Mouse (Mus musculus) MEL (cell line): ENCODE data around the gene Acin1. TPM values are rescaled to one million over a fixed set of nuclear protein-coding genes. Genes with fewer than 3 reads are reported as not detected.

Source experiments
- DNase-seq: peaks from one replicate; pipeline ENCODE4 v3.0.0; 2011; ENCODE audit warnings: low read depth, low spot score
- H3K27ac ChIP-seq: 2 replicates; pipeline ENCODE4 v1.5.1; 2012; ENCODE audit warnings: low read depth, mild to moderate bottlenecking, control low read depth, low read length, moderate library complexity; ENCODE audit not compliant: control insufficient read depth
- H3K27me3 ChIP-seq, 2 experiments: fragments of 150-350 bp in 1 of 2; sonication (generic) in 1 of 2; 2 replicates each; pipeline ENCODE4 v1.6.1; 2012; ENCODE audit warnings: low read length in 2 of 2, mild to moderate bottlenecking in 2 of 2, improper control_type of control experiment in 1 of 2, moderate library complexity in 1 of 2; ENCODE audit not compliant: insufficient read depth in 2 of 2, control insufficient read depth in 1 of 2
- H3K36me3 ChIP-seq, 2 experiments: 2 replicates each; pipeline ENCODE4 v1.6.1; 2012 to 2014; ENCODE audit warnings: low read length in 2 of 2, improper control_type of control experiment in 1 of 2, inconsistent platforms in 1 of 2, mild to moderate bottlenecking in 1 of 2; ENCODE audit not compliant: insufficient read depth in 2 of 2, control insufficient read depth in 1 of 2
- H3K4me1 ChIP-seq, 2 experiments: fragments of 150-350 bp in 1 of 2; sonication (generic) in 1 of 2; 2 replicates each; pipeline ENCODE4 v1.6.1; 2012; ENCODE audit warnings: low read length in 2 of 2, improper control_type of control experiment in 1 of 2, mild to moderate bottlenecking in 1 of 2; ENCODE audit not compliant: insufficient read depth in 2 of 2, control insufficient read depth in 1 of 2
- H3K4me3 ChIP-seq, 2 experiments: fragments of 150-350 bp in 1 of 2; sonication (generic) in 1 of 2; 2 replicates each; pipeline ENCODE4 v1.5.1; 2012; ENCODE audit warnings: low read depth in 2 of 2, low read length in 2 of 2, mild to moderate bottlenecking in 2 of 2, moderate library complexity in 2 of 2, control low read depth in 1 of 2, improper control_type of control experiment in 1 of 2; ENCODE audit not compliant: control insufficient read depth in 1 of 2, insufficient read depth in 1 of 2
- H3K79me2 ChIP-seq: 2 replicates; pipeline ENCODE4 v1.6.1; 2012; ENCODE audit warnings: mild to moderate bottlenecking, low read length, moderate library complexity; ENCODE audit not compliant: control insufficient read depth, poor library complexity, insufficient read depth
- H3K9ac ChIP-seq: 2 replicates; pipeline ENCODE4 v1.6.1; 2012; ENCODE audit warnings: low read depth, mild to moderate bottlenecking, control low read depth, low read length, moderate library complexity; ENCODE audit not compliant: control insufficient read depth, poor library complexity, severe bottlenecking
- H3K9me3 ChIP-seq: fragments of 150-350 bp; sonication (generic); replicated peaks from 2 replicates; pipeline ENCODE4 v1.6.1; 2012; ENCODE audit warnings: mild to moderate bottlenecking, low read length, improper control_type of control experiment, moderate library complexity; ENCODE audit not compliant: insufficient read depth
- CHD1 ChIP-seq: IDR thresholded peaks from 2 replicates; pipeline ENCODE4 v1.6.1; 2012; ENCODE audit warnings: low read depth, mild to moderate bottlenecking, inconsistent platforms, low read length, improper control_type of control experiment
- CHD2 ChIP-seq: IDR thresholded peaks from 2 replicates; pipeline ENCODE4 v1.6.1; 2011; ENCODE audit warnings: low read length, improper control_type of control experiment
- CTCF ChIP-seq, 3 experiments: IDR thresholded peaks in 2 of 3; conservative IDR thresholded peaks in 1 of 3; 2 replicates each; pipeline ENCODE4 v1.5.1; 2011 to 2012; ENCODE audit warnings: low read length in 3 of 3, low read depth in 2 of 3, mild to moderate bottlenecking in 2 of 3, improper control_type of control experiment in 1 of 3, inconsistent platforms in 1 of 3, mixed read lengths in 1 of 3, moderate library complexity in 1 of 3; ENCODE audit not compliant: control insufficient read depth in 1 of 3, insufficient read depth in 1 of 3, poor library complexity in 1 of 3, severe bottlenecking in 1 of 3
- GABPA ChIP-seq: IDR thresholded peaks from 2 replicates; pipeline ENCODE4 v1.6.1; 2012; ENCODE audit warnings: low read depth, mild to moderate bottlenecking, inconsistent platforms, low read length, improper control_type of control experiment, moderate library complexity
- JUND ChIP-seq: IDR thresholded peaks from 2 replicates; pipeline ENCODE4 v1.6.1; 2011; ENCODE audit warnings: low read depth, mild to moderate bottlenecking, improper control_type of control experiment, low read length
- MAFK ChIP-seq: IDR thresholded peaks from 2 replicates; pipeline ENCODE4 v1.6.1; 2011; ENCODE audit warnings: low read depth, mild to moderate bottlenecking, low read length, improper control_type of control experiment, borderline replicate concordance
- MEF2A ChIP-seq: IDR thresholded peaks from 2 replicates; pipeline ENCODE4 v1.6.1; 2014; ENCODE audit warnings: low read depth, mild to moderate bottlenecking, inconsistent platforms, low read length, improper control_type of control experiment; ENCODE audit not compliant: poor library complexity, insufficient replicate concordance, severe bottlenecking; ENCODE audit errors: extremely low read depth
- NELFE ChIP-seq: IDR thresholded peaks from 2 replicates; pipeline ENCODE4 v1.6.1; 2011; ENCODE audit warnings: low read depth, low read length, improper control_type of control experiment
- POLR2A ChIP-seq, 2 experiments: IDR thresholded peaks; 2 replicates each; pipeline ENCODE4 v1.6.1; 2011 to 2012; ENCODE audit warnings: low read length in 2 of 2, mild to moderate bottlenecking in 2 of 2, control low read depth in 1 of 2, improper control_type of control experiment in 1 of 2, low read depth in 1 of 2, moderate library complexity in 1 of 2; ENCODE audit not compliant: control insufficient read depth in 1 of 2, insufficient read depth in 1 of 2, poor library complexity in 1 of 2
- POLR2AphosphoS2 ChIP-seq: IDR thresholded peaks from 2 replicates; pipeline ENCODE4 v1.6.1; 2011; ENCODE audit warnings: low read length, improper control_type of control experiment
- RAD21 ChIP-seq: IDR thresholded peaks from 2 replicates; pipeline ENCODE4 v1.6.1; 2011; ENCODE audit warnings: mild to moderate bottlenecking, low read depth, low read length, improper control_type of control experiment
- TBP ChIP-seq: IDR thresholded peaks from 2 replicates; pipeline ENCODE4 v1.8.0; 2011; ENCODE audit warnings: low read depth, low read length, improper control_type of control experiment
- USF1 ChIP-seq: IDR thresholded peaks from 2 replicates; pipeline ENCODE4 v1.6.1; 2014; ENCODE audit warnings: low read depth, mild to moderate bottlenecking, inconsistent platforms, low read length, improper control_type of control experiment, moderate library complexity
- USF2 ChIP-seq, 2 experiments: IDR thresholded peaks; 2 replicates each; pipeline ENCODE4 v1.6.1; 2011 to 2012; ENCODE audit warnings: improper control_type of control experiment in 2 of 2, low read length in 2 of 2, borderline replicate concordance in 1 of 2, inconsistent platforms in 1 of 2, low read depth in 1 of 2, mild to moderate bottlenecking in 1 of 2; ENCODE audit not compliant: insufficient read depth in 1 of 2
- ZC3H11A ChIP-seq: IDR thresholded peaks from 2 replicates; pipeline ENCODE4 v1.6.1; 2012; ENCODE audit warnings: low read depth, mild to moderate bottlenecking, inconsistent platforms, low read length, improper control_type of control experiment
- ZKSCAN1 ChIP-seq: IDR thresholded peaks from 2 replicates; pipeline ENCODE4 v1.6.1; 2012; ENCODE audit warnings: low read depth, mild to moderate bottlenecking, inconsistent platforms, low read length, improper control_type of control experiment, moderate library complexity
- ZMIZ1 ChIP-seq: IDR thresholded peaks from 2 replicates; pipeline ENCODE4 v1.6.1; 2012; ENCODE audit warnings: low read depth, mild to moderate bottlenecking, inconsistent platforms, low read length, improper control_type of control experiment, moderate library complexity
- polyA plus RNA-seq, 2 experiments: library from polyadenylated mRNA; stranded (reverse) in 1 of 2; unstranded in 1 of 2; fragments of >175 nt in 1 of 2; fragments of >200 nt in 1 of 2; gene quantifications; 2 replicates each; pipeline versions ENCODE4 v1.2.1 to v1.2.4; 2012; ENCODE audit warnings: low replicate concordance in 2 of 2, low read depth in 1 of 2; ENCODE audit not compliant: insufficient read length in 2 of 2, insufficient read depth in 1 of 2, missing spikeins in 1 of 2
- total RNA-seq: library from RNA; depleted of rRNA; stranded (reverse); fragments of 300-350 nt; gene quantifications from 2 replicates; pipeline ENCODE4 v1.2.3, GENCODE M21; 2012

The Acin1 gene
- total and polyA plus RNA-seq, 3 experiments = 103 to 248 (median 115) TPM

GRCm38 (mm10) chr14:54724049-54724448 is 37.3 kb upstream of the Acin1 start:
- no peaks in the 10 kb centered on the region for H3K79me2 ChIP-seq
- no peaks in the 10 kb centered on the region for H3K27me3 ChIP-seq
- TF ChIP-seq GABPA = no peak
- no peak for TF ChIP-seq RAD21
- TF ChIP-seq MAFK = no peak
- TF ChIP-seq MEF2A = no peak
- no peak for TF ChIP-seq JUND
- TF ChIP-seq ZMIZ1 = no peak
- TF ChIP-seq CHD2 = no peak
- TF ChIP-seq POLR2AphosphoS2 = no peak
- no peak for TF ChIP-seq TBP
- no peak for TF ChIP-seq CTCF (IDR thresholded peaks at IDR 0.05 in 2 of 3, conservative IDR thresholded peaks at IDR 0.05 in 1 of 3; ENCODE audit: control insufficient read depth in 1 of 3, insufficient read depth in 1 of 3, low read depth in 2 of 3, low read length in 3 of 3, poor library complexity in 1 of 3, severe bottlenecking in 1 of 3)
- no peak for TF ChIP-seq CHD1
- TF ChIP-seq, all 39 proteins: peak for 0
- Histone ChIP-seq H3K9me3 (no peaks in the 10 kb centered on the region), H3K9ac (no peak overlapping the region), H3K27ac (no peak overlapping the region), H3K36me3 (no peaks in the 10 kb centered on the region), H3K4me3 (no peak overlapping the region), H3K4me1 (peaks cover 0 to 12% of the 10 kb centered on the region in 2 experiments; a peak in 1 of 4 replicates)
- no peak for DNase-seq

- TF ChIP-seq ZC3H11A (no peak), USF1 (no peak), NELFE (no peak), CTCF (IDR thresholded peaks at IDR 0.05 in 2 of 3, conservative IDR thresholded peaks at IDR 0.05 in 1 of 3; ENCODE audit: control insufficient read depth in 1 of 3, insufficient read depth in 1 of 3, low read depth in 2 of 3, low read length in 3 of 3, poor library complexity in 1 of 3, severe bottlenecking in 1 of 3) (no peak), MEF2A (no peak), POLR2A (IDR thresholded peaks at IDR 0.05; ENCODE audit: control insufficient read depth in 1 of 2, insufficient read depth in 1 of 2, low read depth in 1 of 2, low read length in 2 of 2, poor library complexity in 1 of 2) (no peak), ZKSCAN1 (no peak), RAD21 (no peak), USF2 (IDR thresholded peaks at IDR 0.05; ENCODE audit: borderline replicate concordance in 1 of 2, insufficient read depth in 1 of 2, low read depth in 1 of 2, low read length in 2 of 2) (no peak), POLR2AphosphoS2 (no peak)
- H3K4me1 ChIP-seq = peaks cover 0 to 15% of the 10 kb centered on the region in 2 experiments; a peak in 1 of 4 replicates
- H3K9me3 ChIP-seq = no peaks in the 10 kb centered on the region
- H3K9ac ChIP-seq = no peak overlapping the region
- no peak overlapping the region for H3K27ac ChIP-seq
- no peak overlapping the region for H3K4me3 ChIP-seq
- no peak for DNase-seq
- H3K27me3 ChIP-seq = no peaks in the 10 kb centered on the region
- no peaks in the 10 kb centered on the region for H3K79me2 ChIP-seq
- no peaks in the 10 kb centered on the region for H3K36me3 ChIP-seq
These were observed 35.0 kb upstream of the Acin1 start for GRCm38 (mm10) chr14:54721711-54722110.
